Mouse (Mus musculus): ENCODE results near the gene Ercc6.

GRCm38 (mm10) chr14:32522336-32522735 is 9.0 kb downstream of the Ercc6 start:
- TF ChIP-seq POLR2A (IDR thresholded peaks at IDR 0.05; ENCODE audit: low read depth, low read length) (no peak), CTCF (IDR thresholded peaks at IDR 0.05; ENCODE audit: extremely low read depth, insufficient read length, insufficient replicate concordance, low read depth, low read length) (no peak)
